Mouse (Mus musculus): ENCODE measurements around the gene Nop56.

DNA sequence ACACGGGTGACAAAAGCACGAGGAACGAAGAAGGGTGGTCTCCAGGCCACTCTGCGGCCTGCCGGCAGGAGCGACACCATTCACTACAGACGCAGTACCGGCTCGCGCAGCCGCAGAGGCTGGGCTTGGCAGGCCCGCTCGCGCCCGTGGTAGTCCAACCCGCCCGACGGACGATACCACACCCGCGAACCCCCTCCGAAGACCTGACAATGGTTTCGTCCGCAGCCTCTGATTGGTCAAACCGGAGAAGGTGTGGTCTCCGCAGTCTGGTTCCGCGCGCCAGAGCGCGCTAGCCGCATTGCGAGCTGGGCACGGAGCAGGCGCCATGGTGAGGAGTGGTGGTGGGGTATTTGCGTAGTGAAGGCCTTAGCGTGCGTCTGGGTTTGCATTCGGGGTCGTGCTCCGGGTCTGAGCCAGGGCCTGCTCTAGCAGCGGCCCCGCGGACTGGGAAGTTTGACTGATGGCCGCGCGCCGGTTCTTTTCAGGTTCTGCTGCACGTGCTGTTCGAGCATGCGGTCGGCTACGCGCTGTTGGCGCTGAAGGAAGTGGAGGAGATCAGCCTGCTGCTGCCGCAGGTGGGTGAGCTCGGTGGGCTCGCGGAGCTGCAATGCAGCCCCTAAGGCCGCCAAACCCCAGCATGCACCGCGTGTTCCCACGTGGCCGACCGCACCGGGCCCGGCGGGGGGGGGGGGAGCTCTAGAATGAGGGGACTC lies at the start of gene Nop56:
- TF ChIP-seq CTCF (conservative IDR thresholded peaks at IDR 0.05; ENCODE audit: low read length) (no peak), NANOG (IDR thresholded peaks at IDR 0.05; ENCODE audit: borderline replicate concordance, low read length) (no peak)

Data from E14TG2a.4 (cell line).